Mouse (Mus musculus) stomach, postnatal 0 days (tissue): ENCODE measurements around the gene Gm3371. TPM values are rescaled to one million over a fixed set of nuclear protein-coding genes. Genes with fewer than 3 reads are reported as not detected.
"Not testable (repeated sequence)": the region's sequence is repeated elsewhere in the genome, so short reads cannot be mapped to it uniquely, and the experiment has no call there.

Experiments used
- ATAC-seq: fragments of 200-750 bp; cut with Nextera tagmentation; 2 replicates; pipeline ENCODE4 v1.8.0; 2017; ENCODE audit not compliant: low FRiP score, low TSS enrichment
- DNase-seq: peaks from one replicate; pipeline ENCODE4 v3.0.0-alpha.2; 2016; ENCODE audit warnings: low spot score
- H3K27ac ChIP-seq: fragments of 300-500 bp; sonication (generic); replicated peaks from 2 replicates; pipeline ENCODE4 v1.5.1; 2014; ENCODE audit warnings: mild to moderate bottlenecking, control low read depth
- H3K27me3 ChIP-seq: fragments of 300-500 bp; sonication (generic); 2 replicates; pipeline ENCODE4 v1.6.1; 2014; ENCODE audit warnings: low read length; ENCODE audit not compliant: control insufficient read depth, insufficient read depth
- H3K36me3 ChIP-seq: fragments of 300-500 bp; sonication (generic); 2 replicates; pipeline ENCODE4 v1.6.1; 2014; ENCODE audit warnings: low read length, mixed read lengths; ENCODE audit not compliant: control insufficient read depth, insufficient read depth
- H3K4me1 ChIP-seq: fragments of 300-500 bp; sonication (generic); replicated peaks from 2 replicates; pipeline ENCODE4 v1.6.1; 2014; ENCODE audit warnings: antibody characterized with exemption; ENCODE audit not compliant: control insufficient read depth, insufficient read depth
- H3K4me2 ChIP-seq: fragments of 300-500 bp; sonication (generic); replicated peaks from 2 replicates; pipeline ENCODE4 v1.6.1; 2014; ENCODE audit warnings: low read depth, mild to moderate bottlenecking, control low read depth, moderate library complexity
- H3K4me3 ChIP-seq: fragments of 300-500 bp; sonication (generic); 2 replicates; pipeline ENCODE4 v1.5.1; 2014; ENCODE audit warnings: low read depth, low read length, control low read depth
- H3K9ac ChIP-seq: fragments of 300-500 bp; sonication (generic); 2 replicates; pipeline ENCODE4 v1.6.1; 2014; ENCODE audit warnings: mild to moderate bottlenecking, low read length, control low read depth, mixed read lengths
- H3K9me3 ChIP-seq: fragments of 300-500 bp; sonication (generic); 2 replicates; pipeline ENCODE4 v1.6.1; 2016; ENCODE audit warnings: low read length; ENCODE audit not compliant: control insufficient read depth
- CTCF ChIP-seq: IDR thresholded peaks from 2 replicates; pipeline ENCODE4 v1.5.1; 2016; ENCODE audit warnings: antibody characterized with exemption, low read depth, mild to moderate bottlenecking, moderate library complexity
- WGBS: fragments of 180-500 bp; shearing (Covaris S2); extraction: QIAGEN DNeasy Blood & Tissue Kit; methylation state at CpG from one replicate; pipeline ENCODE4 v1.1.7; 2014; 5-methylcytosine and 5-hydroxymethylcytosine counted together
- polyA plus RNA-seq: library from polyadenylated mRNA; unstranded; fragments of >200 nt; fragmentation: Nextera tagmentation; extraction: Ambion mirVana; gene quantifications from 2 replicates; pipeline ENCODE4 v1.2.1, GENCODE M21; 2015

Gm3371 gene
- polyA plus RNA-seq = not detected in 2 replicates

DNA sequence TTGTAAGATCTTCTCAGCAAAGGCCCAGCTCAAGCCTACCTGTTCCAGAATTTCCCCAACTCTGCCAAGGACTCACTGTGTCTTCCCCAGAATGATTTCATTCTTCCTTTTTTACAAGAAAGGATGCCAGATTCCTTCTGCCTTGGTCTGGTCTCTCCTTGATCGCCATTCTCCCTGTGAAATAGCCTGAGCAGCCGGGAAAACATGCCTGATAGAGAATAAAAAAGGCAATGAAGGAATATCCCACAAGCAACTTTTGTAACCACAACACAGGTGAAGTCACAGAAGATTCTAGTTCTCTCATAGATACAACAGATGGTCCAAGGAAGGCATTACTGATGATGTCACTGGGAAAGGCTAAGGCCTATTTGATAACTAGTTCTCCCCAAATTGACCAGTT lies at the start of gene Gm3371:
Gene Gm3371 (minus strand): TSS at position 101 of the 400 bp plus-strand sequence.
- H3K9me3 ChIP-seq, DNase-seq, H3K9ac ChIP-seq, H3K36me3 ChIP-seq, H3K4me1 ChIP-seq, H3K27ac ChIP-seq, H3K27me3 ChIP-seq, H3K4me2 ChIP-seq, H3K4me3 ChIP-seq, ATAC-seq: not testable (repeated sequence)
- no CpG with 5 or more reads among the region's 2 CpGs for WGBS

DNA sequence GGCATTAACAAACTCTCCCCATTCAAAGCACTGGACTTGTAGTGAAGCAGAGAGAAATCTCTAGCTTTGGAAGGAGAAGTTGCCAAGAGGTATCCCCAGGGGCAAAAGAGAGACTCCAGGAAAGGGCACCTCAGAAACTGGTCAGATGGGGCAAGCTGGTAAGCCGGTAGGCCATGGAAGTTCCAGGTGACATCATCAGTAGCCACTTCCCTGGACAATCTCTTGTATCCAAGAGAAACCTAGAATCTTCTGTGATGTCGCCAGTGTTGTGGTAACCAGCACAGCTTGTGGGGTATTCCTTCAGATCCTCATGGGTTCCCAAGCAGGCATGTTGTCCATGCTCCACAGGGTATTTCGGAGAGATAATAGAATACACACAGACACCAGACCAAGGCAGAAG lies 22.8 kb upstream of the Gm3371 start, which contains the start of gene Gm8232:
Gene Gm8232 (plus strand): TSS at position 301 of the 400 bp plus-strand sequence.
- not testable (repeated sequence) for H3K4me2 ChIP-seq, H3K27ac ChIP-seq, H3K27me3 ChIP-seq, H3K36me3 ChIP-seq, DNase-seq, ATAC-seq, H3K9me3 ChIP-seq, H3K4me1 ChIP-seq, H3K4me3 ChIP-seq, H3K9ac ChIP-seq
- 89% methylated on average over 3 of the region's 3 CpGs for WGBS

DNA sequence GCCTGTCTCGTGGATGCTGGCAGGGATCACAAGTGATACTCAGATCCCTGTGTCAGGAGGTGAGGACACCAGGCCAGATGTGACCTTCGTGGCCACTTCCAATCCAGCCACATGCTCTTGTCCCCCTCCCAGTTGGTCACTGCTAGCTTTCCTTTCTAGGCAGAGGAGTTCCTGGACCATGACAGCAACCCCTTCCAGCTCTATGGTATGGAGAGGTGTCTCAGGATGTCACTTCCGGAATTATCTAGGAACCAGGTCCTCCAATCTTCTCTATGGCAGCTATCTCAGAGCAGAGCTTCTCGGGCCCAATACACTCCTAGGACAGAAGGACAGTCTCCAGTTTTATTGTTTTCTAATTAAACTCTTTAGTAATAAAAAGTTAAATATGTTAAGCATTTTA lies 26.3 kb downstream of the Gm3371 start:
- 59% methylated on average over 3 of the region's 4 CpGs for WGBS
- not testable (repeated sequence) for H3K27ac ChIP-seq, ATAC-seq

DNA sequence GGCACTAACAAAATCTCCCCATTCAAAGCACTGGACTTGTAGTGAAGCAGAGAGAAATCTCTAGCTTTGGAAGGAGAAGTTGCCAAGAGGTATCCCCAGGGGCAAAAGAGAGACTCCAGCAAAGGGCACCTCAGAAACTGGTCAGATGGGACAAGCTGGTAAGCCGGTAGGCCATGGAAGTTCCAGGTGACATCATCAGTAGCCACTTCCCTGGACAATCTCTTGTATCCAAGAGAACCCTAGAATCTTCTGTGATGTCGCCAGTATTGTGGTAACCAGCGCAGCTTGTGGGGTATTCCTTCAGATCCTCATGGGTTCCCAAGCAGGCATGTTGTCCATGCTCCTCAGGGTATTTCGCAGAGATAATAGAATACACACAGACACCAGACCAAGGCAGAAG lies 45.4 kb downstream of the Gm3371 start, which contains the start of gene Gm8229:
Gene Gm8229 (plus strand): TSS at position 301 of the 400 bp plus-strand sequence.
- not testable (repeated sequence) for H3K27me3 ChIP-seq, H3K27ac ChIP-seq, H3K4me3 ChIP-seq, H3K4me1 ChIP-seq, DNase-seq, ATAC-seq, H3K9ac ChIP-seq, H3K36me3 ChIP-seq, H3K4me2 ChIP-seq, H3K9me3 ChIP-seq
- 96% methylated on average over 4 of the region's 4 CpGs for WGBS

More for the DNA sequence above, 26.3 kb downstream of the Gm3371 start:
- not testable (repeated sequence) for H3K9ac ChIP-seq, H3K4me3 ChIP-seq, H3K36me3 ChIP-seq, DNase-seq, H3K27me3 ChIP-seq, H3K4me1 ChIP-seq, H3K4me2 ChIP-seq, H3K9me3 ChIP-seq

DNA sequence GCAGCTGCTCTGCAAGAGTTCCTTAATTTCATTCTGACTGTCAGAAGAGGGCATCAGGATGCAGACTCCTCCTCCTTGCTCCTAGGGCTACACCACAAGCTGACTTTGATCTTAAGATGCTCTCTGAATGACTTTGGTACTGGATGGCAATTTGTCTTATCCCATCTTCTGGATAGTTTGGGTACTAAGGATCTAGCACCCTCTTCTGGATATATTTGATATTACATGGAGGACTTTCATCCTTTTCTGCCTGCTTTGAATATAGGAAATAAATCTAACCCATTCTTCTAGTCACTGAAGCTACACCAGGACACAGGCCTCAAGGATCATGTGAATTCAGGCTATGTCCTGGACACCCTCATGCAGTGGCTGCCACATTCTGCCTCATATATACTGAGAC lies 48.2 kb downstream of the Gm3371 start:
- H3K9me3 ChIP-seq, H3K4me3 ChIP-seq, H3K27ac ChIP-seq, H3K9ac ChIP-seq, H3K36me3 ChIP-seq, H3K27me3 ChIP-seq, DNase-seq, H3K4me1 ChIP-seq, ATAC-seq, H3K4me2 ChIP-seq: not testable (repeated sequence)
- peak; percentile 59 for TF ChIP-seq CTCF

DNA sequence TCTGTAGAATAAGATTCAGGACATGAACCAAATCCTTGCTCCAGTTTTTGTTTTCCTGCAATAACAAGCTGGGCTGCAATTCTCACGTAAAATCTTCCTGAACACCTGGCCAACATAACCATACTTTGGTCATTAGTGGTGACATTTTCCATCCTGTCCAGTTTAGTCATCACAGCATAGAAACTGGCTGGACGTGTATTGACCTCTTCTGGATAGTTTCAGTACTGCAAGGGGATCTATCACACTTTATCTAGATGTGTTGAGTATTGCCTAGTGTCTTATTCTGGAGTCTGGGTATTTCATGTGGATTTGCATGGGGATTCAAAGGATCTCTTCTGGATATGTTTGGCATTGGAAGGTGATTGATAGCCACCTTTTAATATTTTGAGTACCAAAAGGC lies 49.1 kb downstream of the Gm3371 start:
- TF ChIP-seq CTCF = peak; percentile 56
- WGBS = 18% methylated on average over 2 of the region's 2 CpGs
- H3K9ac ChIP-seq, H3K9me3 ChIP-seq, DNase-seq, H3K4me1 ChIP-seq, H3K4me3 ChIP-seq, H3K36me3 ChIP-seq, H3K27me3 ChIP-seq, H3K4me2 ChIP-seq, H3K27ac ChIP-seq, ATAC-seq: not testable (repeated sequence)

Other genes with a start within 250 kb of the Gm3371 start
- gene Gm8212, start 213.0 kb downstream of the Gm3371 start, polyA plus RNA-seq = not detected in 2 replicates
- gene 4930503E14Rik, start 197.4 kb downstream of the Gm3371 start, polyA plus RNA-seq = 0.13 TPM in 1 of 2 replicates, not detected in the other
- not detected in 2 replicates for gene Gm8220, start 125.1 kb downstream of the Gm3371 start, polyA plus RNA-seq
- not detected in 2 replicates for gene Gm5930, start 72.1 kb downstream of the Gm3371 start, polyA plus RNA-seq
- not detected in 2 replicates for gene Gm8229, start 45.3 kb downstream of the Gm3371 start, polyA plus RNA-seq
- not detected in 2 replicates for gene Gm8232, start 22.9 kb upstream of the Gm3371 start, polyA plus RNA-seq
- gene BC061237, start 81.8 kb upstream of the Gm3371 start, polyA plus RNA-seq = not detected in 2 replicates
- gene Gm17093, start 107.6 kb upstream of the Gm3371 start, polyA plus RNA-seq = not detected in 2 replicates
- not detected in 2 replicates for gene Gm8247, start 172.5 kb upstream of the Gm3371 start, polyA plus RNA-seq
- gene Gm5624, start 217.2 kb upstream of the Gm3371 start, polyA plus RNA-seq = not detected in 2 replicates